Mouse (Mus musculus): ENCODE measurements around the gene Efhc1. TPM values are rescaled to one million over a fixed set of nuclear protein-coding genes. Genes with fewer than 3 reads are reported as not detected.
A peak's percentile ranks its signal among the peaks of the same experiment; 100 is the strongest.
"Not testable (repeated sequence)": the region's sequence is repeated elsewhere in the genome, so short reads cannot be mapped to it uniquely, and the experiment has no call there.

Gene Efhc1
- polyA plus RNA-seq, 1 experiment from 2014 or later, result 2.5 TPM

DNA sequence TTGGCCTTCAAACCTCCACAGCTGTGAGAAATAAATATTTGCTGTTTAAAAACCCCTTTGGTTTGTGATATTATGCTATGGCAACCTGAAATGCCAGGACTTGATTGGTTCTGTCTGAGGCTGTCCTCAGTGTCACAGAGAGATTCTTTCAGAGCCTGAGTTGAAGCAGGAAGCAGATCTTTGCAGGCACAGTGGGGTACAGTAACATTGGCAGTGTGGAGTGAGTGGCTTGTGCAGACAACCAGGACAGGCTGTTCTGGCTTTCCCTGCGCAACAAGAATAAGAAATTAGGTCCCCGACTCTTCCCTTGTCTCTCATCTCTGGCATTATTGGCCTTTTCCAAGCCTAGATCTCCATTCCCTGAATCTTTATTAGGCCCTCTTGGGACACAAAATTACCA, 31.7 kb upstream of the Efhc1 start:
- Histone ChIP-seq H3K27ac (ENCODE audit: low read depth, low read length) (no peak overlapping the region), H3K27me3 (ENCODE audit: control insufficient read depth, insufficient read depth, low read length) (no peaks in the 10 kb centered on the region), H3K9me3 (ENCODE audit: control insufficient read depth, low read length) (no peaks in the 10 kb centered on the region), H3K36me3 (ENCODE audit: control insufficient read depth, insufficient read depth, low read length) (no peaks in the 10 kb centered on the region), H3K4me3 (ENCODE audit: low read depth, low read length) (no peak overlapping the region), H3K4me1 (ENCODE audit: control insufficient read depth, insufficient read depth, low read length) (no peaks in the 10 kb centered on the region), H3K9ac (ENCODE audit: low read length) (no peak overlapping the region), H3K4me2 (no peak overlapping the region)
- ATAC-seq (ENCODE audit: low FRiP score) (no peak), DNase-seq (ENCODE audit: low spot score, missing footprints) (peak; percentile 19)
- WGBS, result 86% methylated on average over 2 of the region's 2 CpGs

DNA sequence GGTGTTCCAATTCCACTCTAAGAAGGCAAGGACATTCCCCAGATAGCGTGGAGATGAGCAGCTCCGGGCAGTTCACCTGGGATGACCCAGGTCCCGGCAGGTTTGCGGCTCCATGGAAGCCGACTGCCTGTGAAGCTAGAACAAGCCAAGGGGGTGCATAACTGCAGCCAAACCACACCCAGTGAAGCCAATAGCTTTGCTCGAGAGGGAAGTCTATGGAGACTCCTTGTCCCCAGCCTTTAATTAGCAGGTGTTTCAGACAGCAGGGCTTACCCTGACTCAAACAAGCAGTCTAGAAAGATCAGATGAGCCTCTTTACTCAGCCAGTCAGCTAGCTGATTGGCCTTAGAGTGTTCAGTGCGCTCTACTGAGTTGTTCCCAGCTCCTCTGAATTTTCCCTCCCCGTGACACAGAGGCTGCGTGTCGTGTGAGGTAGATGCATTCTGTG, 30.3 kb upstream of the Efhc1 start:
- whole genome bisulfite sequencing, result 89% methylated on average over 10 of the region's 10 CpGs
- no peak overlapping the region for H3K4me3 ChIP-seq (ENCODE audit: low read depth, low read length)
- no peak for DNase-seq (ENCODE audit: low spot score, missing footprints)
- H3K36me3 ChIP-seq (ENCODE audit: control insufficient read depth, insufficient read depth, low read length), result no peaks in the 10 kb centered on the region
- no peak overlapping the region for H3K27ac ChIP-seq (ENCODE audit: low read depth, low read length)
- H3K9me3 ChIP-seq (ENCODE audit: control insufficient read depth, low read length), result no peaks in the 10 kb centered on the region
- ATAC-seq (ENCODE audit: low FRiP score), result no peak
- H3K4me1 ChIP-seq (ENCODE audit: control insufficient read depth, insufficient read depth, low read length), result no peaks in the 10 kb centered on the region
- H3K4me2 ChIP-seq, result no peak overlapping the region
- no peak overlapping the region for H3K9ac ChIP-seq (ENCODE audit: low read length)
- H3K27me3 ChIP-seq (ENCODE audit: control insufficient read depth, insufficient read depth, low read length), result no peaks in the 10 kb centered on the region

DNA sequence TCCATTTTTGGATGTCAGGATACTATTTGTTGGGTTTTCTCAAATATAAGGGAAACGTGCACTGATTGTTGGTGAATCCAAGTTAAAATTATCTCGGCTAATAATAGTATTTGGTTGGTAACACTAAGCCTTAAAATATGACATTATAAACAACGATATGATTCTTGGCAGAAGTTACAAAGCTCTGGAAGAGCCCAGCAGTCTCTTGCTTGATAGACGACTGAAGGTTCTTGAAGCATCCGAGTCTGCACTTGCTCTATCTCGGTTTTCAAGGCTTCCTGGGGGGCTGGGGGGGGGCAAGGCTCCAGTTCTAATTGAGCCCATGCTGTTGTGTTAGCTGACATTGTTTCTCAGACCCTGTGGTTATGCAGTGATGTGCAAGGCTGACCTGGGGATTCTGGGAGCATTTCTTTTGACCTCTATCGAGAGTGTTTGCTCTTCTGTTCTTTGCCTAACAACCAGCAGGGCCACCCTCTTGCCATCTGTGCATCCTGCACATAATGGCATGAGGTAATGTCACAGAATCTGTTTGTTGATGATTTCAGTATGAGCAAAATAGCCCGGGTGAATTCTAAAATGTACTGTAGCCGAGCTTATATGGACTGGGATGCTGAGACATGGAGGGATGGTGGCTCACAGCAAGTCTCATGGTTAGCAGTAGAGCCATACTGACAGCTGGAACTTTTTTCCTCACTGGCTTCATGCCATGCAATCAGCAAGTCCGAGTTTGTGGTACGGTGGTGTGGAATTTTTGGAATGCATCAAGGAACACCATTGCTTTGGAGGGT, 28.6 kb upstream of the Efhc1 start:
- WGBS, result 73% methylated on average over 11 of the region's 11 CpGs
- ATAC-seq (ENCODE audit: low FRiP score) (no peak), DNase-seq (ENCODE audit: low spot score, missing footprints) (peak; percentile 6)
- no peaks in the 10 kb centered on the region for H3K36me3 ChIP-seq (ENCODE audit: control insufficient read depth, insufficient read depth, low read length)
- no peaks in the 10 kb centered on the region for H3K9me3 ChIP-seq (ENCODE audit: control insufficient read depth, low read length)
- H3K4me3 ChIP-seq (ENCODE audit: low read depth, low read length), result no peak overlapping the region
- H3K9ac ChIP-seq (ENCODE audit: low read length), result no peak overlapping the region
- no peaks in the 10 kb centered on the region for H3K27me3 ChIP-seq (ENCODE audit: control insufficient read depth, insufficient read depth, low read length)
- H3K4me1 ChIP-seq (ENCODE audit: control insufficient read depth, insufficient read depth, low read length), result no peaks in the 10 kb centered on the region
- no peak overlapping the region for H3K4me2 ChIP-seq
- H3K27ac ChIP-seq (ENCODE audit: low read depth, low read length), result no peak overlapping the region

DNA sequence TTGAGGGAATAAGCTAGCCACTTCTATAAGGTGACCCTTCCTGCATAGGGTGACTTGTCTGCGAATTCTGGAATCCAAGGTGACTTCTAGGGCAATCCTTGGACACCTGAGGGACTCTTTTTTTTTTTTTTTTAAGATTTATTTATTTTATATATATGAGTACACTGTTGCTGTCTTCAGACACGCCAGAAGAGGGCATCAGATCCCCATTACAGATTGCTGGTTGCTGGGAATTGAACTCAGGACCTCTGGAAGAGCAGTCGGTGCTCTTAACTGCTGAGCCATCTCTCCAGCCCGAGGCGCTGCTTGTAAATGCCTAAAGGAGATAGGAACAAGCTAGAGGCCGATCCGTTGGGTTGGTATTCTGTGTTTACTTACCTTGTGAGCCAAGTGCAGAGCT, 26.1 kb upstream of the Efhc1 start:
- 81% methylated on average over 7 of the region's 7 CpGs for WGBS

DNA sequence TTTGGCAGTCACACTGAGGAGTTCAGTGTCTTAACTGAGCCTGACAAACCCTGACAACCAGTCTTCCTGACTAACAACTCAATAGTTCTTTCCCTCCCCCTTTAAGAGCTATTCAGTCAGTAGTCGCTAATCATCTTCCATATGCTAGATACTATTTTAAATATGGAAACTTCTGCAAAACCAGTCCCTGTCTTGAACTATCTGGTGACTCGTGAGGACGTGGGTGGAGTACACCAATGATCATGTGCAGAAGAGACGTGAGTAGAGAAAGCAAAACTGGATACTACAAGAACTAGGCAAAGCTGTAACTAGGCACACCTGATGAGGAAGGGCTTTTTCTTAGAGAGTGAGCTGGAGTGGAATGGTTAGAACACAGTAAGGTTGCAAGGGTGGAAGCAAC, 25.5 kb upstream of the Efhc1 start:
- H3K9me3 ChIP-seq (ENCODE audit: control insufficient read depth, low read length), result no peaks in the 10 kb centered on the region
- H3K4me3 ChIP-seq (ENCODE audit: low read depth, low read length), result no peak overlapping the region
- no peaks in the 10 kb centered on the region for H3K4me1 ChIP-seq (ENCODE audit: control insufficient read depth, insufficient read depth, low read length)
- H3K27me3 ChIP-seq (ENCODE audit: control insufficient read depth, insufficient read depth, low read length), result no peaks in the 10 kb centered on the region
- no peak overlapping the region for H3K27ac ChIP-seq (ENCODE audit: low read depth, low read length)
- no peak overlapping the region for H3K4me2 ChIP-seq
- WGBS, result 97% methylated on average over 4 of the region's 4 CpGs
- no peak for DNase-seq (ENCODE audit: low spot score, missing footprints)
- ATAC-seq (ENCODE audit: low FRiP score), result no peak
- H3K36me3 ChIP-seq (ENCODE audit: control insufficient read depth, insufficient read depth, low read length), result no peaks in the 10 kb centered on the region
- no peak overlapping the region for H3K9ac ChIP-seq (ENCODE audit: low read length)

More for the DNA sequence above, 26.1 kb upstream of the Efhc1 start:
- not testable (repeated sequence) for ATAC-seq (ENCODE audit: low FRiP score); H3K4me2 ChIP-seq; H3K9ac ChIP-seq (ENCODE audit: low read length); H3K4me1 ChIP-seq (ENCODE audit: control insufficient read depth, insufficient read depth, low read length); H3K36me3 ChIP-seq (ENCODE audit: control insufficient read depth, insufficient read depth, low read length); H3K27me3 ChIP-seq (ENCODE audit: control insufficient read depth, insufficient read depth, low read length); H3K4me3 ChIP-seq (ENCODE audit: low read depth, low read length); H3K27ac ChIP-seq (ENCODE audit: low read depth, low read length); H3K9me3 ChIP-seq (ENCODE audit: control insufficient read depth, low read length); DNase-seq (ENCODE audit: low spot score, missing footprints)

DNA sequence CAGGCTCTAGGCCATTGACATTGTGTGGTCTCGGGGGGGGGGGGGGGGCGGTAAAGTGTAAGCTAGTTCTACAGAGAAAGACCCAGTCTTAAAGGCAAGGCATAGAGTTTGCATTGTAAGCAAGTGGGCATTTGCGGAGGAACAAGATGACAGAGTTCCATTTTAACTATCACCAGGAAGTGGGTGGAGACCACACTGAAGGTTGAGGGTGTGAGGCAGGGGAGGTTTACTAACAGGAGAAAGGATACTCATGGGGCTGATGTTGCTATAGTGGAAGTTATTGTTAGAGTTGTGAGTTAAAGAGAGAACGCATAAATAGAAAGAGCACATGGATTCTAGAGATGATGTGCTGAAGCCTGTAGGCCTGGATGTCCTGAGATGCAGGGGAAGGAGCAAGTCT, 25.1 kb upstream of the Efhc1 start:
- H3K9me3 ChIP-seq (ENCODE audit: control insufficient read depth, low read length), result no peaks in the 10 kb centered on the region

DNA sequence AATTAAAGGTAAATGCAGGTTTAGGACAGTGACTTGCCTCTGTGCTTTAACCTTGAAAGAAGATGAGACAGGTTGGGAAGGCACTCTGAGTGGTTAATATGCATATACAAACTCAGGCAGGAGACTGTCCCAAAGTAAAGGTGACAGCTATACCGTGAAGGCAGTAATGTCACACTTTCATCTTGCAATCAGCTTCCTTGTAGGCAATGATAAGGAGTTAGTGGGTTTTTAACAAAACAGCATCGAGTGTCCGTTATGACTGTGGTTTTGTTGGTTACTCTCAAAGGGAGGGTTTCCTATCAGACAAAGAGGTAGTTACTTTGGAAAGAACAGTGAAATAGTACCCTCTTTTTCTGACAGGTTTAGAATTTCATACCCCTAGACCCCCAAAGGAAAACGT, 22.9 kb upstream of the Efhc1 start:
- no peaks in the 10 kb centered on the region for H3K27me3 ChIP-seq (ENCODE audit: control insufficient read depth, insufficient read depth, low read length)
- no peaks in the 10 kb centered on the region for H3K36me3 ChIP-seq (ENCODE audit: control insufficient read depth, insufficient read depth, low read length)
- no peak for ATAC-seq (ENCODE audit: low FRiP score)
- H3K27ac ChIP-seq (ENCODE audit: low read depth, low read length), result no peak overlapping the region
- H3K9ac ChIP-seq (ENCODE audit: low read length), result no peak overlapping the region
- no peaks in the 10 kb centered on the region for H3K4me1 ChIP-seq (ENCODE audit: control insufficient read depth, insufficient read depth, low read length)
- 89% methylated on average over 4 of the region's 4 CpGs for WGBS
- no peak overlapping the region for H3K4me2 ChIP-seq
- no peak overlapping the region for H3K4me3 ChIP-seq (ENCODE audit: low read depth, low read length)
- H3K9me3 ChIP-seq (ENCODE audit: control insufficient read depth, low read length), result no peaks in the 10 kb centered on the region
- DNase-seq (ENCODE audit: low spot score, missing footprints), result no peak

More for the DNA sequence above, 25.1 kb upstream of the Efhc1 start:
- H3K27ac ChIP-seq (ENCODE audit: low read depth, low read length), result no peak overlapping the region
- ATAC-seq (ENCODE audit: low FRiP score), result no peak
- H3K4me1 ChIP-seq (ENCODE audit: control insufficient read depth, insufficient read depth, low read length), result no peaks in the 10 kb centered on the region
- WGBS, result 77% methylated on average over 4 of the region's 4 CpGs
- no peaks in the 10 kb centered on the region for H3K27me3 ChIP-seq (ENCODE audit: control insufficient read depth, insufficient read depth, low read length)
- H3K4me3 ChIP-seq (ENCODE audit: low read depth, low read length), result no peak overlapping the region
- no peak overlapping the region for H3K9ac ChIP-seq (ENCODE audit: low read length)
- no peak overlapping the region for H3K4me2 ChIP-seq
- no peak for DNase-seq (ENCODE audit: low spot score, missing footprints)
- no peaks in the 10 kb centered on the region for H3K36me3 ChIP-seq (ENCODE audit: control insufficient read depth, insufficient read depth, low read length)

DNA sequence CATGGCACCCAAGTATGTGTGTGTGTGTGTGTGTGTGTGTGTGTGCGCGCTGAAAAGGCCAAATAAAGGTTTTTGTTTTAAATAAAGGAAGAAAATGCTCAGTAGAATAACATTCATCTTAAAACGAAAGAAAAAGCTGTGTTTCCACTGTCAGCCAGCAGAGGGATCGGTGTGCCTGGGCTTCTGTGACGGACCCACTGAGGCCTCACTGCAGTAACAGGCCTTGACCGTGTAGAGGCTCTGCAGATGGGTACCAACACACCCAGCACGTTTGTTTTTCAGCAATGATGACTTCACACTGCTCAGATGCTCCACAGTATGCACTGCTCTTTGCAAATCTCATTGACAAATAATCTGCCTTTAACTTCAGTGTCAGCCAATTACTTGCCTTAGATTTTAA, 18.0 kb upstream of the Efhc1 start:
- no peaks in the 10 kb centered on the region for H3K27me3 ChIP-seq (ENCODE audit: control insufficient read depth, insufficient read depth, low read length)
- peak; percentile 90 for ATAC-seq (ENCODE audit: low FRiP score)
- H3K9me3 ChIP-seq (ENCODE audit: control insufficient read depth, low read length), result no peaks in the 10 kb centered on the region
- H3K36me3 ChIP-seq (ENCODE audit: control insufficient read depth, insufficient read depth, low read length), result peaks cover 2% of the 10 kb centered on the region; the same call in 1 of the 2 replicates
- no peak overlapping the region for H3K4me3 ChIP-seq (ENCODE audit: low read depth, low read length)
- H3K4me2 ChIP-seq, result no peak overlapping the region
- peak; percentile 92 for DNase-seq (ENCODE audit: low spot score, missing footprints)
- WGBS, result 19% methylated on average over 7 of the region's 7 CpGs
- no peak overlapping the region for H3K9ac ChIP-seq (ENCODE audit: low read length)
- no peak overlapping the region for H3K27ac ChIP-seq (ENCODE audit: low read depth, low read length)
- H3K4me1 ChIP-seq (ENCODE audit: control insufficient read depth, insufficient read depth, low read length), result no peaks in the 10 kb centered on the region

DNA sequence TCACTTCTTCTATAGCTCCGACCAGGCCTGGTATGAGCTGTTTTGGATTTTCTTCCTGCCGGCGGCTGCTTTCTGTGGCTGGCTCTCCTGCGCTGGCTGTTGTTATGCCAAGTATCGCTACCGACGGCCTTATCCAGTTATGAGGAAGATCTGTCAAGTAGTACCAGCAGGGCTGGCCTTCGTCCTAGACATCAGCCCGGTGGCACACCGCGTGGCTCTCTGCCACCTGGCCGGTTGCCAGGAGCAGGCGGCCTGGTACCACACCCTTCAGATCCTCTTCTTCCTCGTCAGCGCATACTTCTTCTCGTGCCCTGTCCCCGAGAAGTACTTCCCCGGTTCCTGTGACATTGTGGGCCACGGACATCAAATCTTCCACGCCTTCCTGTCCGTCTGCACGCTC, 16.3 kb upstream of the Efhc1 start:
- H3K27ac ChIP-seq (ENCODE audit: low read depth, low read length), result no peak overlapping the region
- H3K4me2 ChIP-seq, result no peak overlapping the region
- no peak overlapping the region for H3K9ac ChIP-seq (ENCODE audit: low read length)
- no peak for ATAC-seq (ENCODE audit: low FRiP score)
- WGBS, result 92% methylated on average over 22 of the region's 22 CpGs
- peaks cover 2% of the 10 kb centered on the region; the same call in 1 of the 2 replicates for H3K36me3 ChIP-seq (ENCODE audit: control insufficient read depth, insufficient read depth, low read length)
- DNase-seq (ENCODE audit: low spot score, missing footprints), result no peak
- H3K4me1 ChIP-seq (ENCODE audit: control insufficient read depth, insufficient read depth, low read length), result no peaks in the 10 kb centered on the region
- no peaks in the 10 kb centered on the region for H3K9me3 ChIP-seq (ENCODE audit: control insufficient read depth, low read length)
- H3K27me3 ChIP-seq (ENCODE audit: control insufficient read depth, insufficient read depth, low read length), result no peaks in the 10 kb centered on the region
- no peak overlapping the region for H3K4me3 ChIP-seq (ENCODE audit: low read depth, low read length)
